Mouse (Mus musculus) myocyte (in vitro differentiated cells): ENCODE measurements at regions not wholly inside any gene's neighbourhood (a gene's known extent, or its start where the extent isn't known, plus 50 kb on each side); places are given as distances from the start of the nearest gene placed in this dataset.

Experiments
- CEBPB ChIP-seq: IDR thresholded peaks from 2 replicates; pipeline ENCODE4 v1.6.1; 2011; ENCODE audit warnings: mild to moderate bottlenecking, moderate library complexity; ENCODE audit not compliant: poor library complexity, insufficient read depth, severe bottlenecking
- E2F4 ChIP-seq: IDR thresholded peaks from one replicate; pipeline ENCODE4 v1.6.1; 2011; ENCODE audit warnings: mild to moderate bottlenecking, control low read depth, moderate library complexity; ENCODE audit not compliant: insufficient read depth
- MYOD1 ChIP-seq, 3 experiments: IDR thresholded peaks; one replicate each; pipeline ENCODE4 v1.6.1; 2011; ENCODE audit warnings: control low read depth in 2 of 3, low read depth in 2 of 3, mild to moderate bottlenecking in 2 of 3, moderate library complexity in 1 of 3; ENCODE audit not compliant: insufficient read length in 2 of 3, control insufficient read depth in 1 of 3
- MYOG ChIP-seq, 3 experiments: IDR thresholded peaks; one replicate each; pipeline ENCODE4 v1.6.1; 2011; ENCODE audit warnings: control low read depth in 2 of 3, low read depth in 2 of 3, mild to moderate bottlenecking in 2 of 3; ENCODE audit not compliant: insufficient read length in 2 of 3, control insufficient read depth in 1 of 3, insufficient read depth in 1 of 3
- POLR2A ChIP-seq: IDR thresholded peaks from one replicate; pipeline ENCODE4 v1.6.1; 2011; ENCODE audit warnings: low read depth, mild to moderate bottlenecking, control low read depth, moderate library complexity; ENCODE audit not compliant: insufficient read length
- POLR2AphosphoS2 ChIP-seq: IDR thresholded peaks from one replicate; pipeline ENCODE4 v1.6.1; 2011; ENCODE audit warnings: low read depth, control low read depth; ENCODE audit not compliant: insufficient read length
- TCF12 ChIP-seq: IDR thresholded peaks from one replicate; pipeline ENCODE4 v1.6.1; 2011; ENCODE audit warnings: mild to moderate bottlenecking, control low read depth; ENCODE audit not compliant: poor library complexity, insufficient read depth, severe bottlenecking
- TCF3 ChIP-seq: IDR thresholded peaks from one replicate; pipeline ENCODE4 v1.6.1; 2011; ENCODE audit warnings: low read depth, control low read depth; ENCODE audit not compliant: insufficient read length
- USF1 ChIP-seq: IDR thresholded peaks from one replicate; pipeline ENCODE4 v1.6.1; 2011; ENCODE audit warnings: low read depth, mild to moderate bottlenecking, control low read depth, moderate library complexity

GRCm38 (mm10) chr10:117909811-117910239, 64.0 kb upstream of the Rap1b start:
- TF ChIP-seq E2F4, result no peak
- TF ChIP-seq CEBPB, result no peak
- TF ChIP-seq POLR2A, result no peak
- TF ChIP-seq MYOG (IDR thresholded peaks at IDR 0.05; ENCODE audit: control insufficient read depth in 1 of 3, insufficient read depth in 1 of 3, insufficient read length in 2 of 3, low read depth in 2 of 3), result no peak
- TF ChIP-seq USF1, result no peak
- no peak for TF ChIP-seq POLR2AphosphoS2
- no peak for TF ChIP-seq TCF3
- no peak for TF ChIP-seq TCF12
- TF ChIP-seq MYOD1 (IDR thresholded peaks at IDR 0.05; ENCODE audit: control insufficient read depth in 1 of 3, insufficient read length in 2 of 3, low read depth in 2 of 3), result no peak
